Mouse (Mus musculus) embryonic facial prominence, embryonic 14.5 days (tissue): ENCODE measurements around the gene Cntnap5b. TPM values are rescaled to one million over a fixed set of nuclear protein-coding genes. Genes with fewer than 3 reads are reported as not detected.

ENCODE experiments used
- ATAC-seq: fragments of 200-750 bp; cut with Nextera tagmentation; 2 replicates; pipeline ENCODE4 v1.8.0; 2017; ENCODE audit warnings: low read depth, moderate number of reproducible peaks, moderate TSS enrichment
- DNase-seq: peaks from one replicate; pipeline ENCODE4 v3.0.0-alpha.2; 2015; ENCODE audit warnings: low spot score
- H3K27ac ChIP-seq: fragments of 300-500 bp; sonication (generic); replicated peaks from 2 replicates; pipeline ENCODE4 v1.5.1; 2014; ENCODE audit warnings: low read depth, mild to moderate bottlenecking, low read length, moderate library complexity
- H3K27me3 ChIP-seq: fragments of 300-500 bp; sonication (generic); replicated peaks from 2 replicates; pipeline ENCODE4 v1.6.1; 2014; ENCODE audit warnings: low read length; ENCODE audit not compliant: control insufficient read depth, insufficient read depth
- H3K36me3 ChIP-seq: fragments of 300-500 bp; sonication (generic); 2 replicates; pipeline ENCODE4 v1.6.1; 2014; ENCODE audit warnings: low read length, mixed read lengths; ENCODE audit not compliant: control insufficient read depth, insufficient read depth
- H3K4me1 ChIP-seq: fragments of 300-500 bp; sonication (generic); 2 replicates; pipeline ENCODE4 v1.6.1; 2014; ENCODE audit warnings: antibody characterized with exemption, low read length; ENCODE audit not compliant: control insufficient read depth, insufficient read depth
- H3K4me2 ChIP-seq: fragments of 300-500 bp; sonication (generic); 2 replicates; pipeline ENCODE4 v1.6.1; 2014; ENCODE audit warnings: low read depth, mild to moderate bottlenecking, low read length, moderate library complexity, mixed read lengths
- H3K4me3 ChIP-seq: fragments of 300-500 bp; sonication (generic); 2 replicates; pipeline ENCODE4 v1.5.1; 2014; ENCODE audit warnings: low read depth, mild to moderate bottlenecking, low read length
- H3K9ac ChIP-seq: fragments of 300-500 bp; sonication (generic); 2 replicates; pipeline ENCODE4 v1.6.1; 2014; ENCODE audit warnings: low read depth, mild to moderate bottlenecking, low read length, moderate library complexity, mixed read lengths
- H3K9me3 ChIP-seq: fragments of 300-500 bp; sonication (generic); 2 replicates; pipeline ENCODE4 v1.6.1; 2016; ENCODE audit warnings: low read length; ENCODE audit not compliant: control insufficient read depth
- WGBS: fragments of 180-500 bp; shearing (Covaris S2); extraction: QIAGEN DNeasy Blood & Tissue Kit; methylation state at CpG from one replicate; pipeline ENCODE4 v1.1.7; 2014; 5-methylcytosine and 5-hydroxymethylcytosine counted together
- polyA plus RNA-seq: library from polyadenylated mRNA; unstranded; fragments of >200 nt; fragmentation: Nextera tagmentation; extraction: Ambion mirVana; gene quantifications from 2 replicates; pipeline ENCODE4 v1.2.1, GENCODE M21; 2014

Gene Cntnap5b
- polyA plus RNA-seq, 1 experiment from 2014 or later, result 0.18 TPM

DNA sequence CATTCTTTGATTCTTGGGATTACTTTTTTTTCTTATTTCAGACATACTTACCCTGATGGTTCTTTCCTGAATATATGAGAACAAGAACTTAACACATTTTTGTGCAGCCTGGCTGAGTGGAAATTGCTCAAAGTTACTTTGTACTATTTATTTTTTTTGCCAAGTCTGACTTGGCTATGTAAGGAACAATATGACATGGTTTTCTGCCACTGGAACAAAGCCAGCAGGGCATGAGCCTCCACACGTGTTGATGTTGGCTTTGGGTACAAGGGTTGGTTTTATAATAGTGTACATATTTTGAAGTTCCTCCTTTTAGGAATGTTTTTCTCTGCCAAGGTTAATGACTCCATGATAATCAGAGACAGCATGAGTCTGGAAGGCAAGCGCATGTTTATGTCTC is 331.8 kb downstream of the Cntnap5b start:
- no peaks in the 10 kb centered on the region for H3K9me3 ChIP-seq
- no peak for ATAC-seq
- H3K27ac ChIP-seq, result no peak overlapping the region
- no peaks in the 10 kb centered on the region for H3K4me1 ChIP-seq
- peak; percentile 67 for DNase-seq
- H3K27me3 ChIP-seq, result no peaks in the 10 kb centered on the region
- H3K4me3 ChIP-seq, result no peak overlapping the region
- no peaks in the 10 kb centered on the region for H3K36me3 ChIP-seq
- 57% methylated on average over 2 of the region's 2 CpGs for WGBS
- no peak overlapping the region for H3K9ac ChIP-seq
- no peak overlapping the region for H3K4me2 ChIP-seq

DNA sequence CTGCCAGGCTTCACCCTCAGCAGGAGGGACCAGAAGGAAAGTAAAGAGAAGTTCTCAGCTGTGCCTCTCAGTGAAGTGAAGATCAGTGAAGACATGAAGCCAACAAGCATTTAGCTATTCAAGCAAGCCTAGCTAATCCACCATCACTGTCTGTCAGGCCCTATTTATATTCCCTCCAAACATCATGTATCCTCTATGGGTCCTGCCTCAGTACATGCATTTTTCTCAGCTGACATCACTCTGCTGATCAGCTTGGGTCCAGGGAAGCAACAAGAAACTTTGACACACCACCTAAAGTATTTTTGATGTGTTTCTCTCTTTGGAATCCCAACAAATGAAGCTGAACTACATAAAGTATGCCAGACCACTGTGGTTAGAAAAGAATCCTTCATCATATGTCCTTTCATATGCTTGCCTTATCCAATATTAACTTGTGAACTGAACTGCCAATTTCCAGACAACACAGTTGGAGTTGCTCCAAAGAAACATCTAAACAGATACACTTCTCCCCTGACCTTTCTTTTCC is 349.9 kb downstream of the Cntnap5b start:
- no peaks in the 10 kb centered on the region for H3K4me1 ChIP-seq
- no peak overlapping the region for H3K4me3 ChIP-seq
- H3K9ac ChIP-seq, result no peak overlapping the region
- ATAC-seq (no peak), DNase-seq (peak; percentile 59)
- H3K27me3 ChIP-seq, result no peaks in the 10 kb centered on the region
- no peak overlapping the region for H3K27ac ChIP-seq
- H3K36me3 ChIP-seq, result no peaks in the 10 kb centered on the region
- no peaks in the 10 kb centered on the region for H3K9me3 ChIP-seq
- no peak overlapping the region for H3K4me2 ChIP-seq

DNA sequence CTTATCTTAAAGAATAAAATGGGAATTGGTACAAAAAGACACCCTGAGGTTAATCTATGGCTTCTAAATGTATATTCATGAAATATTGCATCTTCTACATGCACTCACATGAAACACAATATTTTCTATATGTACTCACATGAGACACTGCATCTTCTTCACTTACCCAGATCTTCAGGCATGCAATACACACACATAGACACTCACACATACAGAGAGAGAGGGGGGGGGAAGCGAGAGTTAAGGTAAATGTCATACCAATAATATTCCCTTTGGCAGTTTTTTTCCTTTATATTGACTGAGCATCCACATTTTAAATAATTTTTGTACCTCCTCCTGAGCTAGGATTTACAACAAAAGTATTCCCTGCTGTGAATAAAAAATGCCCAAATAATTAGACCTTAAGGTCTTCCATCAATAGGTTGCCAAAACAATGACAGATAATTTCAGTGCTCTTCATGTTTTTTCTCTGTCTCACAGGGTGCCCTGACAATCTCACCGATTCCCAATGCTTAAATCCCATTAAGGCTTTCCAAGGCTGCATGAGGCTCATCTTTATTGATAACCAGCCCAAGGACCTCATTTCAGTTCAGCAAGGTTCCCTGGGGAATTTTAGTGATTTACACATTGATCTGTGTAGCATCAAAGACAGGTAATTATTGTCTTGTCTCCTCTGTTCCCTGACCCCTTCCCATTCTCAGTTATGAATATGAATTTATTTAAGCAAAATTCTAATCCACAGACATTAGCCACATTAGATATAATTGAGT is 391.2 kb downstream of the Cntnap5b start:
- DNase-seq, result no peak
- Histone ChIP-seq H3K4me2 (no peak overlapping the region), H3K27ac (no peak overlapping the region), H3K27me3 (no peaks in the 10 kb centered on the region), H3K9ac (no peak overlapping the region), H3K4me1 (no peaks in the 10 kb centered on the region), H3K9me3 (no peaks in the 10 kb centered on the region), H3K36me3 (no peaks in the 10 kb centered on the region), H3K4me3 (no peak overlapping the region)
- ATAC-seq, result no peak
- WGBS, result 80% methylated on average over 2 of the region's 2 CpGs

GRCm38 (mm10) chr1:100171566-100171965 is 399.0 kb downstream of the Cntnap5b start:
- no peaks in the 10 kb centered on the region for H3K36me3 ChIP-seq
- H3K4me2 ChIP-seq, result no peak overlapping the region
- peak; percentile 4 for DNase-seq
- no peaks in the 10 kb centered on the region for H3K27me3 ChIP-seq
- no peaks in the 10 kb centered on the region for H3K4me1 ChIP-seq
- no peak overlapping the region for H3K9ac ChIP-seq
- H3K27ac ChIP-seq, result no peak overlapping the region
- H3K9me3 ChIP-seq, result no peaks in the 10 kb centered on the region
- no peak for ATAC-seq
- no peak overlapping the region for H3K4me3 ChIP-seq

DNA sequence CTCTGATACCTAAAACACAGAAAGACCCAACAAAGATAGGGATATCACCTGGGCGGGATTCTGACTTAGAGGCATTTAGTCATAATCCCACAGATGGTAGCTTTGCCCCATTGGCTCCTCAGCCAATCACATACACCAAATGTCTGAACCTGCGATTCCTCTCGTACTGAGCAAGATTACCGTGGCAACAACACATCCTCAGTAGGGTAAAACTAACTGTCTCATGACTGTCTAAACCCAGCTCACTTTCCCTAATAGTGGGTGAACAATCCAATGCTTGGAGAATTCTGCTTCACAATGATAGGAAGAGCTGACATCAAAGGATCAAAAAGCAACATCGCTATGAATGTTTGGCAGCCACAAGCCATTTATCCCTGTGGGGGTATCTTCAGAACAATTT is 407.5 kb downstream of the Cntnap5b start:
- no peak overlapping the region for H3K4me3 ChIP-seq
- H3K9ac ChIP-seq, result no peak overlapping the region
- H3K4me1 ChIP-seq, result no peaks in the 10 kb centered on the region
- H3K4me2 ChIP-seq, result no peak overlapping the region
- no peaks in the 10 kb centered on the region for H3K36me3 ChIP-seq
- no peaks in the 10 kb centered on the region for H3K27me3 ChIP-seq
- WGBS, result 89% methylated on average over 5 of the region's 5 CpGs
- no peaks in the 10 kb centered on the region for H3K9me3 ChIP-seq
- DNase-seq (peak; percentile 88), ATAC-seq (peak; percentile 98)
- no peak overlapping the region for H3K27ac ChIP-seq

DNA sequence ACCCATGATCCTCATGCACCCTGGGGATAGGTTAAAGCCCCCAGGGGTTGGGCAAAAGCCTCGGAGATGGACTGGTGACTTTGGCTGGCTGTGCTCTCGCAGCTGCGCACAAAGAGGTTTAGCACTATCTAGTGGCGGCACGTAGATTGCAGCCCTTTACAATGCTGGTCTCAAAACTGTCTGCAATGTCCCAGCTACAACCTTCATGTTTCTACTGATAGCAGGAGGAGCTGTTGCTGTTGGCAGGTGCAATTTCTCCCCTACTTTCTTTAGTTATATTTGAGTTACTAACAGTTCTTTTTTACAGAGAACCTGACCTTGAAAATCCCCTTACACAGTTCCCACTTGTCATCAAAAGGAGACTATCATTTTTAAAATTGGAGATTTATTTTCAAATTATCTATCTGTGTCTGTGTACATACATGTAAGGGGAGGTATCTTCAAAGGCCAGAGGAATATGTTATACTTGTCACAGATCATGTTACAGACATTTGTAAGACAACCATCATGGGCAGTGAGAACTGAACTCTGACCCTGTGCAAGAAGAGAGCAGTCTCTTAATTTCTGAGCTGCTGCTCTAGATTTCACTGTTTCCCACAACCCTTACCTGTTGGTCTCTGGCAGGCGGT is 459.5 kb downstream of the Cntnap5b start:
- H3K27ac ChIP-seq, result no peak overlapping the region
- H3K27me3 ChIP-seq, result no peaks in the 10 kb centered on the region
- no peak overlapping the region for H3K4me3 ChIP-seq
- H3K36me3 ChIP-seq, result no peaks in the 10 kb centered on the region
- H3K9ac ChIP-seq, result no peak overlapping the region
- peak; percentile 24 for DNase-seq
- H3K4me1 ChIP-seq, result no peaks in the 10 kb centered on the region
- WGBS, result 25% methylated on average over 3 of the region's 6 CpGs
- no peak overlapping the region for H3K4me2 ChIP-seq
- H3K9me3 ChIP-seq, result no peaks in the 10 kb centered on the region
- peak; percentile 65 for ATAC-seq

DNA sequence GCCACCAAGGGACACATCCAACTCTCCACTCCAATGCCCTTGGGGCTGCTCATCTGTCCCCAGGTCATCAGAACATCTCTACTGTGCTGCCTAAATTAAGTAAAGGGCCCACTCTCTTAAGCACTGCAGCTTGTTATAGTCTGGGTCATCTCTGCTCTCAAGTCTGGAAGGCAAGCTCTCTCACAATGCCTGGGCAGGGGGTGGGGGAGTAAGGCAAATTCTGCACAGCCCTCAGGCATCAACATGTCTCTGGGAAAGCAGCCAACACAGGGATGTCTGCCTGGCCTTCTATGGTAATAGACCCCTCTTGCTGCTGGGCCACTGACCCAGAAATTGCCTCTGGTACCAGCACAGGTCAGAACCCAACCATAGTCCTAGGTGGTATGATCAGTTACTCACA is 479.4 kb downstream of the Cntnap5b start:
- Histone ChIP-seq H3K27me3 (no peaks in the 10 kb centered on the region), H3K4me1 (no peaks in the 10 kb centered on the region), H3K9ac (no peak overlapping the region), H3K9me3 (no peaks in the 10 kb centered on the region), H3K36me3 (no peaks in the 10 kb centered on the region), H3K4me2 (no peak overlapping the region), H3K27ac (no peak overlapping the region), H3K4me3 (no peak overlapping the region)
- no peak for ATAC-seq
- DNase-seq, result no peak

DNA sequence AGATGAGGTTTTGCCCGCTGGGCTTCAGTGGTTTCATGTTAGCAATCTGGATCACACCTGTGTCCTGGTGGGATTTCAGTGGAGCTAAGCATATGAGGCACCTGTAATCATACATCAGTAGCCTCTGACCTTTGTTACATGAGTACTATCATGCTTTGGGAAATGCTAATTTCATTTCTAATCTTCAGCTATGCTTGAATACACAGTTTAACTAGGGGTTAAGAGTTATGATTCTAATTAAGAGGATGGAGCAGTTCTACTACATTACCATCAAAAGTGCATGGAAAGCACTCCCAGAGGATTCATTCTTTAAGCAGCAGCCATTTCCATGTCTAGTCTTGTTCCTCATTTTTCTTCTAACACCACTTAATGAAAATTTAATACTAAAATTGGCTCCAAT is 538.1 kb downstream of the Cntnap5b start:
- no peak overlapping the region for H3K4me2 ChIP-seq

DNA sequence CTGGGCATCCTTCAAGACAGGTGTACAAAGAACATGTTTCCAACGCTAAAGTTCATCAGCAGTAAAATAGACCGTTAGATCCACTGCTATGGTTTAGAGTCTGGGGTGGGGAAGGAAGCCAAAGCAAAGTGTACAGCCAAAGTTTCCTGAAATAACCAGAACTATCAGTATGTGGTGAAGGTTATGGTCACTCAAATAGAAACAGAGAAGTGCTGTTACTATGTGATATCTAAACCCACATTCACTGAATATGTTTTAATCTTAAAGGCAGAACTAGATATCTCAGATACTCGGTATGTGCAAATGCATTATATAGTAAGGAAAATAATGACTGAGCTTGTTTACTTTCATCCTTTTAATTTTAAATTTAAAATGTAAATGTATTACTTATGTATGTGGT is 558.5 kb downstream of the Cntnap5b start:
- Histone ChIP-seq H3K4me1 (no peaks in the 10 kb centered on the region; the same call in 1 of the 2 replicates), H3K9ac (no peak overlapping the region), H3K36me3 (no peaks in the 10 kb centered on the region), H3K4me3 (no peak overlapping the region), H3K9me3 (no peaks in the 10 kb centered on the region), H3K27me3 (no peaks in the 10 kb centered on the region), H3K27ac (no peak overlapping the region), H3K4me2 (no peak overlapping the region)
- no peak for ATAC-seq
- WGBS, result 81% methylated on average over 3 of the region's 3 CpGs
- DNase-seq, result no peak

More for the DNA sequence above, 538.1 kb downstream of the Cntnap5b start:
- WGBS, result 52% methylated on average over 1 of the region's 1 CpGs
- DNase-seq, result no peak
- Histone ChIP-seq H3K36me3 (no peaks in the 10 kb centered on the region), H3K9ac (no peak overlapping the region), H3K4me1 (no peaks in the 10 kb centered on the region), H3K4me3 (no peak overlapping the region), H3K27ac (no peak overlapping the region), H3K9me3 (no peaks in the 10 kb centered on the region), H3K27me3 (no peaks in the 10 kb centered on the region)
- no peak for ATAC-seq
